In the genomic region with DNA sequence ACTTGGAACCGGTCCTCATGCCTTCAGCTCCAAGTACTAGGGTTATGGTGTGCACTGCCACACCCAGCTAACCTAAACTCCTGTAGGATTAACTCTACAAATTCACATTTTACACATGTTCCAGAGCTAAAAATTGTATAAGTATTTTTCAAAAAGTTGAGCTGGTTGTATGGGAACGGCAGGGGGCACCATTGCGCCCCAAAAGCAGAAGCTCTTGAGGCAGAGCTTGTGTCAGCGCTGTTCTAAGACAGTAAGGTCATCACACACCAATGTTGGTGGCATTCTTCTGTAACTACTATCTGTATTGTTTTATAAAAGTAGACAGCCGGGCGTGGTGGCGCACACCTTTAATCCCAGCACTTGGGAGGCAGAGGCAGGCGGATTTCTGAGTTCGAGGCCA, we compare ENCODE assay signal across 9 mouse cellular contexts. TPM values are rescaled to one million over a fixed set of nuclear protein-coding genes. Genes with fewer than 3 reads are reported as not detected.
DNase-seq lines count a peak whose midpoint lies in the region; ATAC-seq and TF ChIP-seq lines count a peak whose summit lies in the region.
"Had no signal": no experiment of that assay in that cellular context is flagged by ENCODE, and none has a peak within 500 bp of the region (broad histone marks: within the 10 kb centered on the region; RNA-seq: fewer than 3 reads in every experiment).

No protein-coding gene starts in this region.

- ATAC-seq in kidney, embryonic 16.5 days (ENCODE audit: low FRiP score, low TSS enrichment) = no peak
- ATAC-seq in lung, embryonic 14.5 days (ENCODE audit: insufficient read depth) = no peak

- peaks cover 2% of the 10 kb centered on the region; the same call in 1 of the 2 replicates for H3K79me2 ChIP-seq in CH12.LX (replicated peaks; ENCODE audit: control insufficient read depth, extremely low read depth, insufficient read depth, poor library complexity, severe bottlenecking)

- no peak for TF ChIP-seq EP300 in CH12.LX (IDR thresholded peaks at IDR 0.05; ENCODE audit: low read length)

- H3K4me1 ChIP-seq in kidney, adult 2 months (ENCODE audit: control insufficient read depth, insufficient read depth, low read length) = no peaks in the 10 kb centered on the region
- no peaks in the 10 kb centered on the region for H3K4me1 ChIP-seq in kidney, embryonic 16.5 days (ENCODE audit: insufficient read depth, low read length)
- H3K4me1 ChIP-seq in CH12.LX (ENCODE audit: control insufficient read depth in 1 of 2, insufficient read depth in 2 of 2) = peaks cover 0 to 13% of the 10 kb centered on the region in 2 experiments; a peak in 2 of 4 replicates
- no peaks in the 10 kb centered on the region for H3K4me1 ChIP-seq in lung, embryonic 14.5 days (ENCODE audit: insufficient read depth)
- H3K4me1 ChIP-seq: stomach, embryonic 15.5 days had no signal

- no peak for TF ChIP-seq POLR2A in kidney, adult 2 months (IDR thresholded peaks at IDR 0.05; ENCODE audit: low read depth, low read length)
- TF ChIP-seq POLR2A in CH12.LX (IDR thresholded peaks at IDR 0.05; ENCODE audit: low read depth, low read length) = no peak

- peaks cover 1% of the 10 kb centered on the region; the same call in 1 of the 2 replicates for H3K36me3 ChIP-seq in kidney, adult 2 months (ENCODE audit: control insufficient read depth, insufficient read depth, low read length)
- peaks cover 22% of the 10 kb centered on the region for H3K36me3 ChIP-seq in kidney, embryonic 16.5 days (ENCODE audit: insufficient read depth, low read length)
- peaks cover 2 to 12% of the 10 kb centered on the region in 2 experiments for H3K36me3 ChIP-seq in CH12.LX (replicated peaks in 1 of 2; ENCODE audit: control insufficient read depth in 1 of 2, insufficient read depth in 1 of 2, low read length in 1 of 2)
- no peaks in the 10 kb centered on the region; the same call in 1 of the 2 replicates for H3K36me3 ChIP-seq in lung, embryonic 14.5 days (ENCODE audit: insufficient read depth)

- H3K27ac ChIP-seq in kidney, adult 2 months (ENCODE audit: insufficient read depth, low read depth, low read length) = no peak overlapping the region
- no peak overlapping the region for H3K27ac ChIP-seq in kidney, embryonic 16.5 days (ENCODE audit: low read length)
- no peak overlapping the region for H3K27ac ChIP-seq in CH12.LX (ENCODE audit: insufficient read depth, low read depth)
- H3K27ac ChIP-seq in lung, embryonic 14.5 days (ENCODE audit: low read depth) = no peak overlapping the region
- H3K27ac ChIP-seq: stomach, embryonic 15.5 days had no signal

- H3K4me2 ChIP-seq in kidney, embryonic 16.5 days (replicated peaks; ENCODE audit: low read depth, low read length) = no peak overlapping the region
- no peak overlapping the region for H3K4me2 ChIP-seq in CH12.LX (ENCODE audit: insufficient read depth, low read depth, poor library complexity, severe bottlenecking)
- no peak overlapping the region for H3K4me2 ChIP-seq in lung, embryonic 14.5 days
- H3K4me2 ChIP-seq: stomach, embryonic 15.5 days had no signal

- peak; percentile 64 for TF ChIP-seq CTCF in kidney, adult 2 months (conservative IDR thresholded peaks at IDR 0.05; ENCODE audit: insufficient read depth, insufficient read length, low read depth, low read length)
- peak; percentile 41 to 86; a peak in 3 of 4 replicates for TF ChIP-seq CTCF in CH12.LX (conservative IDR thresholded peaks at IDR 0.05 in 1 of 2, IDR thresholded peaks at IDR 0.05 in 1 of 2; ENCODE audit: low read depth in 2 of 2, low read length in 2 of 2)
- peak; percentile 53 for TF ChIP-seq CTCF in lung, embryonic 14.5 days (IDR thresholded peaks at IDR 0.05; ENCODE audit: low read depth)

- no peaks in the 10 kb centered on the region for H3K9me3 ChIP-seq in kidney, embryonic 16.5 days (ENCODE audit: low read length)
- H3K9me3 ChIP-seq in CH12.LX (replicated peaks; ENCODE audit: low read length) = no peaks in the 10 kb centered on the region
- H3K9me3 ChIP-seq in lung, embryonic 14.5 days (ENCODE audit: low read depth, low read length) = no peaks in the 10 kb centered on the region
- H3K9me3 ChIP-seq: stomach, embryonic 15.5 days had no signal

- H3K27me3 ChIP-seq in kidney, adult 2 months (replicated peaks; ENCODE audit: control insufficient read depth, insufficient read depth, low read length) = no peaks in the 10 kb centered on the region
- no peaks in the 10 kb centered on the region for H3K27me3 ChIP-seq in kidney, embryonic 16.5 days (ENCODE audit: insufficient read depth, low read length)
- no peaks in the 10 kb centered on the region for H3K27me3 ChIP-seq in CH12.LX (replicated peaks)
- H3K27me3 ChIP-seq in lung, embryonic 14.5 days (ENCODE audit: insufficient read depth, low read length) = no peaks in the 10 kb centered on the region
- H3K27me3 ChIP-seq: stomach, embryonic 15.5 days had no signal

- peak; percentile 80 for TF ChIP-seq RAD21 in CH12.LX (IDR thresholded peaks at IDR 0.05; ENCODE audit: low read depth, low read length)

- dilution Hi-C loops in CH12.LX (cut with MboI; ENCODE audit: extremely low pct_ligation_motif_present, extremely low pct_unique_long_range_greater_than_20kb, low sequenced_read_pairs) = no loop called here

- peak; percentile 7 for DNase-seq in kidney, adult 2 months
- DNase-seq in CH12.LX (ENCODE audit: extremely low read depth) = peak; percentile 50
- DNase-seq in T-cell, adult 2 months (ENCODE audit: low spot score) = peak; percentile 30
- peak; percentile 58 for DNase-seq in lung, embryonic 14.5 days
- DNase-seq in neural tube, embryonic 10.5 days (ENCODE audit: extremely low spot score, low spot score) = no peak
- DNase-seq in frontal cortex, postnatal 25 days (ENCODE audit: low spot score in 2 of 2) = no peak
- no peak for DNase-seq in testis, postnatal 10 days (ENCODE audit: low spot score)

- in situ Hi-C loops in CH12.LX (cut with MboI; ENCODE audit: low pct_ligation_motif_present, low pct_unique_long_range_greater_than_20kb, low sequenced_read_pairs) = loop anchor here (5.0 kb wide), 1 partner anchor 222 kb away; no protein-coding TSS in a partner anchor

- no peak overlapping the region for H3K4me3 ChIP-seq in kidney, adult 2 months (ENCODE audit: insufficient read depth, low read depth, low read length)
- H3K4me3 ChIP-seq in kidney, embryonic 16.5 days (ENCODE audit: low read length) = no peak overlapping the region
- no peak overlapping the region for H3K4me3 ChIP-seq in CH12.LX (replicated peaks in 1 of 3; ENCODE audit: low read depth in 2 of 3, low read length in 2 of 3, poor library complexity in 1 of 3)
- no peak overlapping the region for H3K4me3 ChIP-seq in lung, embryonic 14.5 days (ENCODE audit: low read depth, low read length)
- H3K4me3 ChIP-seq: stomach, embryonic 15.5 days had no signal

- no peak overlapping the region for H3K9ac ChIP-seq in kidney, embryonic 16.5 days (replicated peaks; ENCODE audit: low read length)
- no peak overlapping the region for H3K9ac ChIP-seq in CH12.LX (ENCODE audit: insufficient read depth, low read depth)
- no peak overlapping the region for H3K9ac ChIP-seq in lung, embryonic 14.5 days
- H3K9ac ChIP-seq: stomach, embryonic 15.5 days had no signal

- 81% methylated on average over 9 of the region's 9 CpGs for WGBS in kidney, adult 2 months
- 83% methylated on average over 8 of the region's 9 CpGs for WGBS in kidney, embryonic 16.5 days
- 86% methylated on average over 9 of the region's 9 CpGs for WGBS in lung, embryonic 14.5 days

TF ChIP-seq in CH12.LX, 34 proteins besides CTCF, POLR2A, EP300 and RAD21:
- TF ChIP-seq GABPA (IDR thresholded peaks at IDR 0.05; ENCODE audit: insufficient replicate concordance, low read depth, low read length) (no peak), MXI1 (IDR thresholded peaks at IDR 0.05; ENCODE audit: low read depth, low read length) (no peak), SMC3 (IDR thresholded peaks at IDR 0.05; ENCODE audit: low read depth, low read length) (peak; percentile 74), BHLHE40 (IDR thresholded peaks at IDR 0.05; ENCODE audit: low read depth, low read length) (no peak), POLR2AphosphoS2 (IDR thresholded peaks at IDR 0.05; ENCODE audit: low read depth, low read length) (no peak)

RNA-seq across cellular contexts. Expression of gene Bbs4, which starts 13.3 kb away (rescaled TPM):
- polyA plus RNA-seq in kidney, adult 2 months (2012; rRNA removed) = 4.6 and 4.9 TPM in 2 replicates
- 16.4 and 20.3 TPM in 2 replicates for polyA plus RNA-seq in kidney, embryonic 16.5 days (2015; fragmentation: Nextera tagmentation; extraction: Ambion mirVana)
- total RNA-seq in CH12.LX (2012; rRNA removed) (2.6 TPM in 2 replicates), CH12.LX (2014; rRNA removed) (4.5 and 6.7 TPM in 2 replicates)
- 3.8 and 4.0 TPM in 2 replicates for polyA plus RNA-seq in CH12.LX (2012; ENCODE audit: insufficient read length, low read depth)
- 10.5 and 12.3 TPM in 2 replicates for polyA plus RNA-seq in lung, embryonic 14.5 days (2014; fragmentation: Nextera tagmentation; extraction: Ambion mirVana)

RNA-seq across cellular contexts. Expression of gene Adpgk, which starts 48.6 kb away (rescaled TPM):
- 7.8 and 10.9 TPM in 2 replicates for polyA plus RNA-seq in kidney, adult 2 months (2012; rRNA removed)
- 36.7 and 37.6 TPM in 2 replicates for polyA plus RNA-seq in kidney, embryonic 16.5 days (2015; fragmentation: Nextera tagmentation; extraction: Ambion mirVana)
- total RNA-seq in CH12.LX (2012; rRNA removed) = 41.3 and 45.2 TPM in 2 replicates
- 57.4 and 68.7 TPM in 2 replicates for total RNA-seq in CH12.LX (2014; rRNA removed)
- 43.6 and 48.4 TPM in 2 replicates for polyA plus RNA-seq in CH12.LX (2012; ENCODE audit: insufficient read length, low read depth)
- 56.8 and 57.0 TPM in 2 replicates for polyA plus RNA-seq in lung, embryonic 14.5 days (2014; fragmentation: Nextera tagmentation; extraction: Ambion mirVana)

Comparison
In these comparisons a context has a peak if more than half of its experiments do, and no peak if none do; other contexts are left out.
1. DNase-seq: peak in kidney, adult 2 months (single experiment), CH12.LX (single experiment), T-cell, adult 2 months (single experiment) and lung, embryonic 14.5 days (single experiment); none in neural tube, embryonic 10.5 days (single experiment), frontal cortex, postnatal 25 days (0 of 2) and testis, postnatal 10 days (single experiment).
2. Peak in every context shown above with its lines, with median percentiles within 50 percentile points of each other: CTCF ChIP-seq.